Mouse (Mus musculus) G1E-ER4 (cell line): Measurements from ENCODE around the gene Wnt7a. TPM values are rescaled to one million over a fixed set of nuclear protein-coding genes. Genes with fewer than 3 reads are reported as not detected.

ENCODE experiments used
- GATA1 ChIP-seq: IDR thresholded peaks from one replicate; pipeline ENCODE4 v1.8.0; 2012; ENCODE audit warnings: low read length, inconsistent platforms
- polyA plus RNA-seq: library from polyadenylated mRNA; stranded (reverse); fragments of >175 nt; gene quantifications from 2 replicates; pipeline ENCODE4 v1.2.3, GENCODE M21; 2012

The Wnt7a gene
- polyA plus RNA-seq = not detected in 2 replicates

DNA sequence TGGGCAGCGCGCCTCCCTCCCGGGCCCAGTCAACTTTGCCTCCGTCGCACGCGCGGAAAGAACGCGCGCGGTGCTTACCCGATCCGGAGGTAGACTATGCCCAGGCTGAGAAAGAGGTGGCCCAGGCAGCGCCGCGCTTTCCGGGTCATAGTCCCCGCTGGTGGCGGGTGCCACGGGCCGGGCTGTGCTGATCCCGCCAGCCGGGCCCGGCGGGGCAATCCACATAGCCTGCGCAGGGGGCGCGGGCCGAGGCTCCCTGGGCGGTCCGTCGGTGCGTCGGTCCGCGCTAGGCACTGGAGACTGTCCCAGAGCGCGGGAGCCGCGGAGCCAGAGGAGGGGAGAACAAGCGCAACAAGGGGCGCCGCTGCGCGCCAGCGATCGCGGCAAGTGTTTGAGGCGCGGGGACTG is at the start of gene Wnt7a:
TSS of gene Wnt7a (minus strand) at position 403 of the 408 bp plus-strand sequence.
- no peak for TF ChIP-seq GATA1

GRCm38 (mm10) chr6:91459471-91459870 is 48.3 kb upstream of the Wnt7a start:
- no peak for TF ChIP-seq GATA1

GRCm38 (mm10) chr6:91454546-91454945 is 43.4 kb upstream of the Wnt7a start:
- TF ChIP-seq GATA1 = no peak

DNA sequence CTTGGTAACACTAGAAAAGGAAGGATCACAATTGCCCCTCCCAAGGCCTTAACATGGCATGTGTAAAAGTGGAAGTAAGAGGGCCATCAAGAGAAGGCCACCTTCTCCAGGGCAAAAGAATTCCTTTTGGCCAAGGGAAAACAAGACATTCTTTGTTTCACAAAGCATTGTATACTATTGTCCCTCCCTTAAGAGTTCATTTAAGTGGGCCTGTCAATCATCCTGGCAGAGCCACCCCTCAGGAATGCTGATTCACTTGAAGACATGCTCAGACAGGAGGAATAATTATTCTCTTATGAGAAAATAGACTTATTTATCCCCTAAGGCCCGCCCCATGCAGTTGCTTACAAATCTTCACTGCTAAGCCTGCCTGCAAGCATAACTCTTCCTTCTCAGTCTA is 40.9 kb upstream of the Wnt7a start:
- TF ChIP-seq GATA1 = no peak

GRCm38 (mm10) chr6:91449472-91450225 is 38.5 kb upstream of the Wnt7a start:
- no peak for TF ChIP-seq GATA1

- no peak for TF ChIP-seq GATA1
Measured at GRCm38 (mm10) chr6:91445316-91445715, 34.2 kb upstream of the Wnt7a start.

GRCm38 (mm10) chr6:91441145-91441662 is 30.0 kb upstream of the Wnt7a start:
- TF ChIP-seq GATA1 = no peak

DNA sequence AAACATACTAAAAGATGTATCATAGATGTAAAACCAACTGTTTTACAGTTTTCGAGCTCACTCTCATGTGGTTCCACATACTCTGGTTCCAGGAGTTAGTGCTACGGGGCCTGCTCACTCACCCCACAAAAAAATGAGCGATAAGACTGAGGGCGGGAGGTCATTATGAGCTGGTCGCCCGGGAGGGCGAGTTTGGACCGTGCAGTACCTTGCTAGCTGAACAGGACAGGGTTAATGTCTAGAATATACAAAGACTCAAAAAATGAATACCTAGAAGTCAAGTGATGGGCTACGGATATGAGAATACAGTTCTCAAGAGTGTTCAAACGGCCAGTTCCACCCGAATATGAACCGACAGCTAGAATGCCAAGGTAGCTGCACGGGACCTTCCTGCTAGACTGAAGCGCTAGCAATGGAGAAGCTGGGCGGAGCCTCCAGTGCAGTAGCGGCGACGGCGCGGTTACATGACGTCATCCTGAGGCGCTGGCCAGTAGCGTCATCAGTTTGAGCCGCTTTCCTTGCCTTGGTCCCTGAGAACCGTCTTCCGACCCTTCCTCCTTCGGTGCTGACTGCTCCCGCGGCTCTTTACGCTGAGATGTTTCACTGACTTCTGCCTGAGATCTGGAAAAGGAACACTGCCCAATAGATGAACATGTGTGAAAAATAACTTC is 29.4 kb upstream of the Wnt7a start:
- TF ChIP-seq GATA1 = no peak

DNA sequence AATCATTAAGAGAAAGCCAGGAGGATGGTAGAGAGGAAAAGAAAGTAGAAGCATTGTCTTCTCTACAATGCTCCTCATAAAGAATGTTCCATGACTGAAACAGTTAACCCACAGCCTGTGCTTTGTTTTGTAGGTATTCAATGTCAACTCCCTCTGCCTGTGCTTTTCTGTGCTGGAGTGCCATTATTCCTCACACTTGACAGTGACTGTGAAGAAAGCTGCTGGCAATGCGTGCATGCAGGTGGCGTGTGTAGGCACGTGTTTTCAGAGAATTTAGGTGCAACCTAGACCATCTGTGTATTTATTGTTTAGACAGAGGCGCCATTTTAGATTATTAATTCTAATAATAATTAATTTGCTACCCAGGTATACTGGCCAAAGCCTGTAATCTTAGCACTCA is 13.0 kb upstream of the Wnt7a start:
- no peak for TF ChIP-seq GATA1

DNA sequence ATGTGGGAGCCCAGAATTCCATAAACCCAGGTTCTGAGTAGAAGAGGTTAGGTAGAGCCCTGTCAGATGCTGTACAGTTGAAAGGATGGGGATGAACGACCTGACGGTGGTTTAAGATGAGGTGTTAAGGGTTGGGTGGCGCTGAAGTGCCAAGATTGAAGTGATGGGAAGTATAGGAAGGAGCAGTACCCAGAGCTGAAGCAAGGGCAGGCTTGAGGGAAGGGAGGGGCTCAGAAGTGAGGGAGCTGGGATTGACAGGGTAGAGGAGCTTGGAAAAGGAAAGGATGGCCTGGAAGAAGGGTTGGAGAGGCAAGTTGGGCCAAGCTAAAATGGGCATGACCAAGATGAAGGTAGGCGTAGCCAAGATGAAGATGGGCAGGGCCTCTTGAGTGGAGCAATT is 10.5 kb upstream of the Wnt7a start:
- no peak for TF ChIP-seq GATA1

DNA sequence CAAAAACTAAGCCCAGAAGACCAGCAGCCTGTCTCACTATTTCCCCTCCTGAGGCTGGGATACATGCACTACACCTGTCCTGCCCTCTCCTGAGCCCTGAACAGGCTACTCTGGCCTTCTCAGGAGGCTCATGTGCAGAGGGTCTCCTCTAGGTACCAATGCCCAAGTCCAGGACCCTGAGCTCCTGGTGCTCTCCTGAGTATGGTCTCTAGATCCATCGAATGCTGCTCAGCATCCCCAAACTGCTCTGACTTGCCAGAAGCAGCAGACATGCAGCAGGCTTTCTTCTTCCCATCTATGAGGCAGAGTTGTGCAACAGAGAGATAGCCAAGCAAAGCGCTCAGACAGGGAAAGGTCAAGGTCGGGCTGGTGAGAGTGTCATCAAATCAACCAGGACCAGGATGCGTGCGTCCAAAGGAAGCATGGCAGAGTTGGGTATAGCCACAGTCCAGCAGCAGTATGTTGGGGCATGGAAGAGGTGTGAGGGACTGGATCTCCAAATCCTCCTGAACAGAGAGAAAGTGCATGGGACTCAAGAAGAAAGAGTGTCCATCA is 6.2 kb upstream of the Wnt7a start:
- TF ChIP-seq GATA1 = no peak

DNA sequence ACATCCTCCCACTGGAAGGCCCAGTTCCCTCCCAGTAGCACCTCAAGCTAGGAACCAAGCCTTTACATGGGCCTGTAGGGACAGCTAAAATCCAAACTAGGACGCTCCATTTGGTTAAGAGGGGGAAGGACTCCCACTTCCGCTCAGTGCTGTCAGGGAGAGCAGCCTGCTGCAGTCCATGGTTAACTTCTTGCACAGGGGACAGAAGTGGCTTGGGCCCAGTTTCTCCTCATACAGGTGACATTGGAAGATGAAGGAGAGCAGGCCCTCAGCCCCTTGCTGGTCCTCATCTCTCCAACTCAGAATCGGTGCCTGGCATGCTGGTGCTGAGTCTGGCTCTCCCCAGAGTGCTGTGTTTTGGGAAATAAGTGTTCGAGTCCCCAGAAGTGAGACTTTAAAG is 5.0 kb upstream of the Wnt7a start:
- TF ChIP-seq GATA1 = no peak

DNA sequence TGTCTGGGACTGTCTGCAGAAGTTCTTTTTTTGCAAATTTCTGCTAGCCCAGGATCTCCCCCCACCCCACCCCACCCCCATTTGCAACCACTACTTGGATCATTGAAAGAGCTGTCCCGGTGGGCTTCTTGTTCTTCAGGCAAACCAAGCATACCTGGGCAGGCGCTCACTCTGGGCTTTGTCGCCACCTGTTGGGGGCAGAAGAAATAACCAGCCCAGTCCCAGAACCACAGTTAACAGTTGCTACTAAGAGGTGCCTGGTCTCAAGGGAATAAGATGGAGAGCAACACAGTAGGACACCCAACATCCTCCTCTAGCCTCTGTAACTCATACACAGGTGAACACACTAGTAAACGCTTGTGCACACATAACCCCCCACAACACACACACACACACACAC is 3.7 kb upstream of the Wnt7a start:
- TF ChIP-seq GATA1 = no peak

DNA sequence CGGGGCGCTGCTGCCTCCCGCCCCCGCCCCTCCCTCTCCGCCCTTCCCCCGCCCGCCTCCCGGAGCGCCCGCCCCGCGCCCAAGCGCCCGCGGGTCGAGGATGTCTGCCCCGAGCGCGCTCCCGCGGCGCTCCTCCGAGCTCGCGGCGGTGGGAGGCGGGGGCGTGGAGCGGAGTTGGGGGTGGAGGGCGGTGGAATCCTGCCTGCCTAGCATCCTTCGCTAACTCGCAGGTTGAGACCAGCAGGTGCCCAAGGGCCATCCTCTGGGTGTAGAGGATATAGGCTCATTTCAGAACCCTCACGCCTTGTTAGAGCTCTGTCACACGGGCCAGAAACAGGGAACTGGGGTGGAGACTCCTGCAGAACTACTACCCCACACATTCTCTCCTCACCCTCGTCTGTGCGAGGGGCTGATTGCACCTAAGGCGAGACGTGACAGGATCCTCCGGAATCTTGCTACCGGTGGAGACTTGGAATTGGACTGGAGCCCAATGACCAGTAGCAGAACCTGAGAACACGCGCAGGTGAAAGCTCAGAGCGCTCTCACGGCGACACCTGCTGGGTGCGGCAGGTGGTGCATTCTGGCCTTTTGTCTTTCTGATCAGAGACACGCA is 312 bp upstream of the Wnt7a start:
- TF ChIP-seq GATA1 = no peak

DNA sequence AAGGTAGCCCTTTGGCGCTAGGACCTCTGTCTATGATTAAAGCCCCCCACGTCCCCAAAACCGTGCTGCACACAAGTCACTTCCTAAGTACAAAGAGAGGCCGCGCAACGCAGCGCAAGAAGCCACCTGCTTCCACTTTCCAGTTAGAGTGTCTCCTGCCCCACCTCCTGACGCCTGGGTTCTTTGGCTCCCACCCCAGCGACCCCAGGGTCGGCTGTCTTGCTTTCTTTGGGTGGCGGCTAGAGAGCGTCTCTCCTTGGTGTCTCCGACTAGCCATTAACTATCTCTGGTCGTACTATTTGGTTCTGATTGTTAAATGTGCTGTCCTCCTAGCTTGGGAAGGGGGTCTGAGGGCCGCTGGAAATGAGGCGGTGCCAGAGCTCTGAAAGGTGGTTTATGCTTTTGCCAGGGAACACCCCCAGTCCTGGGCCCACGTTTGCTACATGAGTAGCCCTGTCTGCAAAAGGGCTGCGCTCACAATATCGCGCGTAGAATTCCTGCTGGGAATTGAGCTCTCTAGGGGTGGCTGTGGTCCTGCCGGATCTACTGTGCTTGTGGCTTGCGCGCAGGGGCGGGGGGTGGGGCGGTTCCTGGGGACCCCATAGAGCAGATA is 889 bp downstream of the Wnt7a start:
- no peak for TF ChIP-seq GATA1
